Mouse (Mus musculus) forebrain, embryonic 16.5 days (tissue): Measurements from ENCODE around the gene Prelid3b. TPM values are rescaled to one million over a fixed set of nuclear protein-coding genes. Genes with fewer than 3 reads are reported as not detected.

ENCODE experiments used
- ATAC-seq: fragments of 200-750 bp; cut with Nextera tagmentation; 2 replicates; pipeline ENCODE4 v1.8.0; 2017; ENCODE audit warnings: mild to moderate bottlenecking, moderate library complexity
- H3K27ac ChIP-seq: fragments of 300-500 bp; sonication (generic); 2 replicates; pipeline ENCODE4 v1.5.1; 2014; ENCODE audit warnings: low read length, control low read depth
- H3K27me3 ChIP-seq: fragments of 300-500 bp; sonication (generic); replicated peaks from 2 replicates; pipeline ENCODE4 v1.6.1; 2014; ENCODE audit warnings: low read length; ENCODE audit not compliant: control insufficient read depth, insufficient read depth
- H3K36me3 ChIP-seq: fragments of 300-500 bp; sonication (generic); 2 replicates; pipeline ENCODE4 v1.6.1; 2014; ENCODE audit not compliant: control insufficient read depth, insufficient read depth
- H3K4me1 ChIP-seq: fragments of 300-500 bp; sonication (generic); replicated peaks from 2 replicates; pipeline ENCODE4 v1.6.1; 2014; ENCODE audit warnings: low read length; ENCODE audit not compliant: control insufficient read depth, insufficient read depth
- H3K4me2 ChIP-seq: fragments of 300-500 bp; sonication (generic); 2 replicates; pipeline ENCODE4 v1.6.1; 2014; ENCODE audit warnings: mild to moderate bottlenecking, low read length, control low read depth
- H3K4me3 ChIP-seq: fragments of 300-500 bp; sonication (generic); replicated peaks from 2 replicates; pipeline ENCODE4 v1.5.1; 2014; ENCODE audit warnings: mild to moderate bottlenecking, low read length, control low read depth
- H3K9ac ChIP-seq: fragments of 300-500 bp; sonication (generic); replicated peaks from 2 replicates; pipeline ENCODE4 v1.6.1; 2014; ENCODE audit warnings: low read depth, low read length, control low read depth
- H3K9me3 ChIP-seq: fragments of 300-500 bp; sonication (generic); 2 replicates; pipeline ENCODE4 v1.6.1; 2016; ENCODE audit warnings: low read length; ENCODE audit not compliant: control insufficient read depth
- WGBS: fragments of 180-500 bp; shearing (Covaris S2); extraction: QIAGEN DNeasy Blood & Tissue Kit; methylation state at CpG from one replicate; pipeline ENCODE4 v1.1.7; 2014; 5-methylcytosine and 5-hydroxymethylcytosine counted together
- polyA plus RNA-seq: library from polyadenylated mRNA; unstranded; fragments of >200 nt; fragmentation: Nextera tagmentation; extraction: Ambion mirVana; gene quantifications from 2 replicates; pipeline ENCODE4 v1.2.1, GENCODE M21; 2015

Prelid3b gene
- polyA plus RNA-seq, 1 experiment from 2014 or later, result 120 TPM

GRCm38 (mm10) chr2:174501517-174501916, 28.6 kb upstream of the Prelid3b start:
- Histone ChIP-seq H3K4me1 (peaks cover 4% of the 10 kb centered on the region; the same call in 1 of the 2 replicates), H3K27ac (no peak overlapping the region), H3K4me3 (no peak overlapping the region), H3K27me3 (no peaks in the 10 kb centered on the region), H3K9me3 (no peaks in the 10 kb centered on the region), H3K36me3 (no peaks in the 10 kb centered on the region), H3K4me2 (no peak overlapping the region), H3K9ac (no peak overlapping the region)
- WGBS, result 78% methylated on average over 8 of the region's 8 CpGs
- ATAC-seq, result no peak

DNA sequence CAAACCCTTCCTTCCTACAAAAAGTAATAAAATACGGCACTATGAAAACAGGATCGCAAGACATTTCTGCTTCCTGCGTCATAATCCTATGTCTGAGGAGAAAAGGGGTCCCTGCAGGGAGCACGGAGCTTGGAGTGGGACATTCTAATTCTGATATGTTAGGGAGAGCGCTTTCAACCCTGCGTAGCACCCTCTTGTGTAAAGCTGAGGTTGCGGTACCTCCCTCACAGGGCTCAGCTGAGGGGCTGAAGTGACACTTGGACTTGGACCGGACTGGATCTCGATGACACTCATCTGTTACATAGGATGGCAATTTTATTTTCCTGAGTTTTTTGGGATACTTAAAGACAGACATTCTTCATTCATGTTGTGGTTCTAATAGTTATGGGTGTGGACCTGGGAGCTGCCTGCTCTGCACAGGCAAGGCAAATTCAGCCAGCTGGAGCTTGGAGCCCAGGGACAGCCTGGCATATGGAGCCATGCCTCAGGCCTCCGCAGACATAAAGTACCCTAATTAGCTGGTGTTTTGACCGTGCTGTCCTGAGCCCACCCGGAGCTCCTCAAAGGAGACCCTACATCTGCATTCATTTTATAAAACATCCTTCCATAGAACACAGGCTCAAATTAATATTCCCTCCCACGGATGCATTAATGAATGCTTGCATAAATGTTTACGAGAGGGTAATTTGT, 28.1 kb upstream of the Prelid3b start:
- ATAC-seq, result peak; percentile 66; the same call in 1 of the 2 replicates

DNA sequence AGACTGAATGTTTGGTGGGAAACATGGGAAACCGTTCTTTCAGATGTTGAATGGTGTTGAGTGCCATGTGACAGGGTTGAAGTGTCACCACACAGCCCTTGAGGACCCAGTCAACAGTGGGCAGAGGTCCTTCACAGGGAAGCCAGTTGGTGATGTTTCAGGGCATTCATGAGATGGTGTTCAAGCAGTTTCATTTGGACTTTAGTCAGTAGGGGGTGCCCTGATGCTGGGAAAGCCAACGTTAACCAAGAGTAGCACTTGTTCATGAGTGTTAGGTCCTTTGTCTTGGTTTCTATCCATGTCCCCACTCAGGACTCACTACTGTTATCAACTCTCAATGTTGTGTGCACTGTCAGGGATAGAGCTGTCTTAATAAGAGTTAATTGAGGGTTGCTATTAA, 20.0 kb upstream of the Prelid3b start:
- Histone ChIP-seq H3K4me2 (no peak overlapping the region), H3K27ac (no peak overlapping the region), H3K9me3 (no peaks in the 10 kb centered on the region), H3K4me1 (no peaks in the 10 kb centered on the region), H3K4me3 (no peak overlapping the region), H3K9ac (no peak overlapping the region), H3K27me3 (no peaks in the 10 kb centered on the region), H3K36me3 (no peaks in the 10 kb centered on the region)
- ATAC-seq, result no peak
- 64% methylated on average over 2 of the region's 2 CpGs for WGBS

More for the DNA sequence above, 28.1 kb upstream of the Prelid3b start:
- H3K4me3 ChIP-seq, result no peak overlapping the region
- H3K4me2 ChIP-seq, result no peak overlapping the region
- H3K9me3 ChIP-seq, result no peaks in the 10 kb centered on the region
- WGBS, result 68% methylated on average over 14 of the region's 14 CpGs
- H3K27me3 ChIP-seq, result no peaks in the 10 kb centered on the region
- no peaks in the 10 kb centered on the region for H3K36me3 ChIP-seq
- H3K9ac ChIP-seq, result no peak overlapping the region
- no peak overlapping the region for H3K27ac ChIP-seq
- peaks cover 4% of the 10 kb centered on the region; the same call in 1 of the 2 replicates for H3K4me1 ChIP-seq

GRCm38 (mm10) chr2:174487005-174487404, 14.1 kb upstream of the Prelid3b start:
- Histone ChIP-seq H3K4me3 (no peak overlapping the region), H3K4me1 (no peaks in the 10 kb centered on the region), H3K9ac (no peak overlapping the region), H3K9me3 (no peaks in the 10 kb centered on the region), H3K27me3 (no peaks in the 10 kb centered on the region), H3K4me2 (no peak overlapping the region), H3K27ac (no peak overlapping the region), H3K36me3 (no peaks in the 10 kb centered on the region)
- ATAC-seq, result no peak
- WGBS, result 88% methylated on average over 5 of the region's 5 CpGs

GRCm38 (mm10) chr2:174478746-174479145, 5.9 kb upstream of the Prelid3b start:
- no peak overlapping the region for H3K4me2 ChIP-seq
- 62% methylated on average over 5 of the region's 5 CpGs for WGBS
- H3K27me3 ChIP-seq, result no peaks in the 10 kb centered on the region

DNA sequence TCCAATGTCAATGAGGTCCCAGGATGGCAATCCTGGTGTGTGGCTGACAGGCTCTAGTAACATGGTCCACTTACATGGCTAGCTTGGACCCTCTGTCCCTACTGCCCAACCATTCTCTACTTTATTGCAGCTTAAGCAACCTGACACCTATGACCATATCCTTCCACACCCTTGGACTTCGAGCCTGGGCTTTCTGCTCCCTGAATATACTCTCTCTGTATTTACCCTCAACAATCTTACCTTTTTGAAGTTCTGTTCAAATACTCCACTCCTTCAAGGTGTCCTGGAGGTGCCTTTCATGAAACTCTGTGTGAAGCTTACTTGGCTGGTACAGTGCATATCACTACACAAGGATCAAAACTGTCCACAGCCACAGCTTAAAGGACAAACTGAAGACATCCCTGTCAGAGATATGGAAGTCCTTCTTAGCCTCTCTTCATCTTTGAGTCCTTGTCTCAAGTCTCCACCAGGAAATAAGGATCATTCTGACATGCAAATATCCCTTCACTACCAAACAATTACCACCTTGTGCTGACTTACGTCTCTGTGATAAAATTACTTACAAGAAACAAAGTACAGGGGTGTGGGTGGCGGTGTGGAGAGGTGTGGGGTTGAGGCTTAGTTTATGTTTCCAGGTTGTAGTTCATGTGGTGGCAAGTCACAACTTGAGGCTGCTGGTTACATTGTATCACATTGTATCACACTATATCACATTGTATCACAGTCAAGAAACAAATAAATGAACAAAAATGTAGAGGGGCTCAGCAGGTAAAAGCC, 4.8 kb upstream of the Prelid3b start:
- Histone ChIP-seq H3K9ac (no peak overlapping the region), H3K4me2 (no peak overlapping the region), H3K9me3 (no peaks in the 10 kb centered on the region), H3K4me1 (peaks cover 3% of the 10 kb centered on the region), H3K27me3 (no peaks in the 10 kb centered on the region), H3K36me3 (no peaks in the 10 kb centered on the region), H3K27ac (no peak overlapping the region), H3K4me3 (no peak overlapping the region)
- no peak for ATAC-seq
- WGBS, result 83% methylated on average over 3 of the region's 3 CpGs

More at GRCm38 (mm10) chr2:174478746-174479145, 5.9 kb upstream of the Prelid3b start:
- no peaks in the 10 kb centered on the region for H3K9me3 ChIP-seq
- no peak overlapping the region for H3K9ac ChIP-seq
- H3K4me1 ChIP-seq, result no peaks in the 10 kb centered on the region
- no peaks in the 10 kb centered on the region for H3K36me3 ChIP-seq
- no peak overlapping the region for H3K27ac ChIP-seq
- ATAC-seq, result no peak
- H3K4me3 ChIP-seq, result no peak overlapping the region

- Histone ChIP-seq H3K9me3 (no peaks in the 10 kb centered on the region), H3K27me3 (no peaks in the 10 kb centered on the region), H3K9ac (peak overlapping the region; percentile 33; the same call in 1 of the 2 replicates), H3K4me3 (peak overlapping the region; percentile 74), H3K36me3 (no peaks in the 10 kb centered on the region), H3K4me1 (peaks cover 9% of the 10 kb centered on the region), H3K27ac (no peak overlapping the region), H3K4me2 (peak overlapping the region; percentile 82)
- no peak for ATAC-seq
- WGBS, result 84% methylated on average over 5 of the region's 5 CpGs
These were observed 658 bp upstream of the Prelid3b start for GRCm38 (mm10) chr2:174473550-174473927.

GRCm38 (mm10) chr2:174472407-174472806, 474 bp downstream of the Prelid3b start:
- Histone ChIP-seq H3K4me1 (peaks cover 9% of the 10 kb centered on the region), H3K9ac (peak overlapping the region; percentile 71), H3K9me3 (no peaks in the 10 kb centered on the region), H3K4me2 (peak overlapping the region; percentile 82), H3K4me3 (peak overlapping the region; percentile 74), H3K36me3 (no peaks in the 10 kb centered on the region), H3K27ac (0 out of 2 replicates have a peak overlapping the region, but pooled peaks have one; percentile 15), H3K27me3 (no peaks in the 10 kb centered on the region)
- peak; percentile 19 for ATAC-seq
- WGBS, result 7% methylated on average over 30 of the region's 30 CpGs

DNA sequence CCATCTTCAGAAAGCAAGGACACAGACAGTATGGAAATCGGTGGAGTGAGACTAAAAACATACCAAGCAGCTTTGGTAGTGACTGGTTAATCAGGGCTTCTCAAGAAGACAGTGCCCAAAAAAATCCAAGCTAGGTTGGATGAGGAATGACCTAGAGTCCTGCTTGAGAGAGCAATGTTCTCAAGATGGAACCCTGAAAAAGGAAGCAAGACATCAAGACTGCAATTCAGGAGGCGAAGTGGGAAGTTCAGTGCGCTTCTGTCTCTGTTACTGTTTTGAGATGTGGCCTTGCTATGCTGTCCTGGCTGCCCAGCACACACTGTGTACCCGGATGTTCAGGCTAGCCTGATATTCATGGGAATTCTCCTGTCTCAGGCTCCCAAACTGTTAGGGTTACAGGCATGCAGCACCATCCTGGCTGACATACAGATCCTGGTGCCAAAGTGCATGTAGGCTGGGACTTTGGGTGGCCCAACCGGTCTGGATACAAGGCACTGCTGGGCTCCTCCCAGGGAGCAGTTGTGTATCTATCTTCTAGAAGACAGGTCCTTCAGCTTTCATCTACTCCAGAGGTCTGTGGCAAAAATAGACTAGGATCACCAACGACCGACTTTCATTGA, 2.0 kb downstream of the Prelid3b start:
- no peaks in the 10 kb centered on the region for H3K9me3 ChIP-seq
- H3K4me1 ChIP-seq, result peaks cover 9% of the 10 kb centered on the region
- 95% methylated on average over 7 of the region's 7 CpGs for WGBS
- H3K36me3 ChIP-seq, result no peaks in the 10 kb centered on the region; the same call in 1 of the 2 replicates
- ATAC-seq, result no peak
- no peaks in the 10 kb centered on the region for H3K27me3 ChIP-seq
- H3K9ac ChIP-seq, result no peak overlapping the region
- H3K4me3 ChIP-seq, result no peak overlapping the region
- no peak overlapping the region for H3K4me2 ChIP-seq
- no peak overlapping the region for H3K27ac ChIP-seq
